Mouse (Mus musculus): ENCODE data around the gene Kif2c.

GRCm38 (mm10) chr4:117209592-117209991 is 27.2 kb upstream of the Kif2c start:
- TF ChIP-seq POLR2A (IDR thresholded peaks at IDR 0.05; ENCODE audit: low read depth, low read length) (no peak), IRF4 (IDR thresholded peaks at IDR 0.05; ENCODE audit: low read depth, low read length) (no peak), EP300 (IDR thresholded peaks at IDR 0.05; ENCODE audit: low read length) (no peak), SMC3 (IDR thresholded peaks at IDR 0.05; ENCODE audit: low read depth, low read length) (no peak), HCFC1 (IDR thresholded peaks at IDR 0.05; ENCODE audit: low read depth, low read length) (no peak), CTCF (conservative IDR thresholded peaks at IDR 0.05 in 1 of 2, IDR thresholded peaks at IDR 0.05 in 1 of 2; ENCODE audit: low read depth in 2 of 2, low read length in 2 of 2) (no peak), POLR2AphosphoS2 (IDR thresholded peaks at IDR 0.05; ENCODE audit: low read depth, low read length) (no peak), NRF1 (IDR thresholded peaks at IDR 0.05; ENCODE audit: low read depth, low read length) (no peak)

Measured in CH12.LX (cell line).